Mouse (Mus musculus) embryo, embryonic 9.5 days (tissue): Measurements from ENCODE around the gene Lrrc42.

Experiments
- DNase-seq: peaks from one replicate; pipeline ENCODE4 v3.0.0-alpha.2; 2017; ENCODE audit errors: extremely low spot score

Lrrc42 gene

DNA sequence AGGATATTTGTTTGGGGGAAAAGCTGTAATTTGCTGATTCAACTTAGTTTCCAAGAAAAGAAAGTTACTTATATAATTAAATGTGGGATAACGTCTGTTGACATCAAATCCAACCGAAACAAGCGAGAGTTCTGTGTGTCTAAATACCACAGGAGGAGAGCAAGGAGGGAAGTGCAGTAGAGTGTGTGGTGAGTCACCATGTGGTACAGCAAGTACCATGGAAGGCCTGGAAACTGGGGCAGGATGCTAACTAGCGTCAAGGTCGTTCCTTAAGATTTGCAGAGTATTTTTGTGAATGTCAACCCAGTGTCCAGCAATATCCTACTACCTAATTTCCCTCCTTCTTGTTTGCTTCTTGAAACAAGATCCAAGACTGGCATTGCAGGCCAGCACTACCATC is 55.3 kb downstream of the Lrrc42 start:
- no peak for DNase-seq

DNA sequence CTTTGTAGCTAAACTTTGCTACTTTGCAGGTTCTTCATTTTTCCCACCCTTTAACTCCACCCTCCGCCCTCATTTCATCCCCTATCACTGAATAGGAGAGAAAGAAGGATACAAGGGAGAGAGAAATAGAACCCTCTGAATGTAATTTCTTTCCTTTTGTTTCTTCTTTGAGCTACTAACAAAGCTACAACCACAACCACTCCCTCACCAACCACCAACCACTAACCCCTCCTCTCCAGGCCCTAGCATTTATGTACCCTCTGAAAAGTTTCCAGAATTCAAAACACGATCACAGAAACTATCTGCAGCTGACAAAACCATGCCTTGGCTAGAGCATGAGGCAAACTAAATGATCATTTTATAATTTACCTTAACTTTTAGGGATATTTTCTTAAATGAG is 56.9 kb downstream of the Lrrc42 start:
- no peak for DNase-seq

DNA sequence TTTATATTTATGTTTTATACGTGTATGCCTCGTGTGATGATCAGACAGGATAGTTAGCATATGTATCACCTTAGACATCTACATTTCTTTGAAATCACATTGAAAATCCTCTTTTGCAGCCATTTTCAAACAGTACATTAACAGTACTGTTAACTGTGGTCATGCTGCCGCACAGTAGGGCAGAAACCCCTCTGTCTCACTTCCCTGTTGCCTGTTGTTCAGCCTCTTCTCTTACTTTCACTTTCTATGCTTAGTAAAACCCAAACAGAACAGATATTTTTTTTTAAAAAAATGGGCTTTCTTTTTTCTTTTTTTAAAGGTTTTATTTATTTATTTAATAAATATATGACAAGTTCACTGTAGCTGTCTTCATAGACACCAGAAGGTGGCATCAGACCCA is 59.5 kb downstream of the Lrrc42 start:
- no peak for DNase-seq

DNA sequence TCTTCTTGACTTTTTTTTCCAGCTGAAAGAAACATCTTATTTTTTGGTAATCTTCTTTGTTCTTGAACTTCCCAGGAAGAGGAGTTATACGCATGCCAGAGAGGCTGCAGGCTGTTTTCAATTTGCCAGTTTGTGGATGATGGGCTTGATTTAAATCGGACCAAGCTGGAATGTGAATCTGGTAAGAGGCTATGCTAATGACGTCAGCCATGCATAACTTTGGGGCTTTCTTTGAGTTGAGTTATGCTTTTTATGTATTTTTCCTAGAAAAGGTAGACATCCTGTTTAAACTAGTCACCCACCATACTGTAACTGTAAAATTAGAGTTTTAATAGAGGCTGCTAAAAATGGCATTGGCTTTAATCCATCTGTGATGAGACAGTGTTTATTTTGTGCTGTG is 67.6 kb downstream of the Lrrc42 start:
- no peak for DNase-seq
